In the genomic region with DNA sequence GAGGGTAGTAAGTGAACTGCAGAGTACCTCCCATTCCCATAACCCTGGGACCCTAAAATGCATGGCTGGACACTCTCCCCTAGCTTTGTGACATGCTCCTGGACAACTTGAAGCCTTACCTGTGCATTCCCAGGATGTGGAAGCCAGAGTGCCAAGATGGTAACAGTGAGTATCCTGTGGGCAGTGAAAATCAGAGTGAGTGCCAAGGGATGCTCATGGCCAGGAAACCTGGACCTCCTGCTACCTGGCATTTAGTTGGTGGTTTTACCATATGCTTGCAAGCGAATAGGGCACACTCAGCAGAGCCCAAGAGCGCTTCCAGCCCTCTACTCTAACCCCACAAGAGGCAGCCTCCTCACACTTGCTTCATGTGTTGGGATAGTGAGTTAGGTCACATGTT, we compare ENCODE assay signal across 14 mouse cellular contexts. TPM values are rescaled to one million over a fixed set of nuclear protein-coding genes. Genes with fewer than 3 reads are reported as not detected.
"Had no signal": no experiment of that assay in that cellular context is flagged by ENCODE, and none has a peak within 500 bp of the region (broad histone marks: within the 10 kb centered on the region; RNA-seq: fewer than 3 reads in every experiment).

No protein-coding gene starts in this region.

- ATAC-seq: midbrain, embryonic 13.5 days had no signal

- H3K9ac ChIP-seq: kidney, embryonic 15.5 days; limb, embryonic 13.5 days; liver, embryonic 14.5 days; midbrain, embryonic 13.5 days; neural tube, embryonic 15.5 days had no signal

- H3K27ac ChIP-seq: kidney, embryonic 15.5 days; limb, embryonic 13.5 days; liver, embryonic 14.5 days; midbrain, embryonic 13.5 days; neural tube, embryonic 15.5 days had no signal

- DNase-seq: kidney, postnatal 14 days; left cerebral cortex, postnatal 4 days; lung, adult 18-20 months; lung, postnatal 36 days; right cerebral cortex, adult 18-20 months; right cerebral cortex, postnatal 25 days; thymus, postnatal 36 days had no signal

- H3K36me3 ChIP-seq: kidney, embryonic 15.5 days; midbrain, embryonic 13.5 days; neural tube, embryonic 15.5 days had no signal

- H3K27me3 ChIP-seq: limb, embryonic 13.5 days had no signal

- H3K9me3 ChIP-seq: kidney, embryonic 15.5 days; limb, embryonic 13.5 days; midbrain, embryonic 13.5 days; neural tube, embryonic 15.5 days had no signal

- H3K4me3 ChIP-seq: kidney, embryonic 15.5 days; limb, embryonic 13.5 days; midbrain, embryonic 13.5 days; myocyte; neural tube, embryonic 15.5 days had no signal

- H3K4me2 ChIP-seq: kidney, embryonic 15.5 days; limb, embryonic 13.5 days; midbrain, embryonic 13.5 days; neural tube, embryonic 15.5 days had no signal

RNA-seq across cellular contexts. Expression of a gene that starts 4.4 kb away (rescaled TPM):
- total RNA-seq: megakaryocyte progenitor cell, adult 5-6 weeks had no signal
